Mouse (Mus musculus): ENCODE measurements at regions not wholly inside any gene's neighbourhood (a gene's known extent, or its start where the extent isn't known, plus 50 kb on each side); places are given as distances from the start of the nearest gene placed in this dataset.

GRCm38 (mm10) chr4:45600520-45600919, 68.2 kb upstream of the Shb start:
- no peak overlapping the region for H3K4me3 ChIP-seq
- H3K4me1 ChIP-seq: peaks cover 5% of the 10 kb centered on the region; the same call in 1 of the 2 replicates
- ATAC-seq (ENCODE audit: insufficient number of reproducible peaks, low FRiP score, low TSS enrichment, low read depth): no peak
- no peak overlapping the region; the same call in 1 of the 2 replicates for H3K27ac ChIP-seq
- no peaks in the 10 kb centered on the region for H3K9me3 ChIP-seq
- WGBS: 26% methylated on average over 9 of the region's 9 CpGs
- no peaks in the 10 kb centered on the region for H3K36me3 ChIP-seq
- no peaks in the 10 kb centered on the region for H3K27me3 ChIP-seq
- no peak overlapping the region for H3K4me2 ChIP-seq
- H3K9ac ChIP-seq: no peak overlapping the region

DNA sequence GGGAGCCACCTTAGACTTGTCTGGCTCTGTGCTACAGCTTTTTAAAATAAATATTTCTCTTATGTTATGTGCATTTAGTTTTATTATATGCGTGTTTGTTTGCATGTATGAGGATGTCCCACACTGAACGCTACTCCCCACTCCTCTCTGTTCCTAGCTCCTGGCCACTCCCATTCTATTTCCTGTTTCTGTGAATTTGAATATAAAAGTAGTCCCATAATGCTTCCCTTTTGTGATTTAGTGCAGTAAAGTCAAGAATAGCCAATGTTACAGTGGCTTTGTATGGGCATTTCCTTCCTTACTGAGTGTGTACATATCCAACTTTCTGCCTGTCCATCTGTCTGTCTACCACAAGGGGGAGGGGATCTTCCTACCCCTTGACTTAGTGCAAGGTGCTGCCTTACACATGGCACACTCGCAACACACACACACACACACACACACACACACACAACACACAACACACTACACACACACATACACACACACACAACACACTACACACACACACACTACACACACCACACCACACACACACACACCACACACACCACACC, 61.2 kb upstream of the Shb start:
- ATAC-seq (ENCODE audit: insufficient number of reproducible peaks, low FRiP score, low TSS enrichment, low read depth): no peak
- no peak overlapping the region for H3K27ac ChIP-seq
- no peaks in the 10 kb centered on the region for H3K36me3 ChIP-seq
- H3K9me3 ChIP-seq: no peaks in the 10 kb centered on the region
- 85% methylated on average over 3 of the region's 3 CpGs for WGBS
- H3K4me3 ChIP-seq: no peak overlapping the region
- no peak overlapping the region for H3K9ac ChIP-seq
- H3K4me2 ChIP-seq: no peak overlapping the region
- H3K27me3 ChIP-seq: peaks cover 20% of the 10 kb centered on the region
- H3K4me1 ChIP-seq: peaks cover 12% of the 10 kb centered on the region

DNA sequence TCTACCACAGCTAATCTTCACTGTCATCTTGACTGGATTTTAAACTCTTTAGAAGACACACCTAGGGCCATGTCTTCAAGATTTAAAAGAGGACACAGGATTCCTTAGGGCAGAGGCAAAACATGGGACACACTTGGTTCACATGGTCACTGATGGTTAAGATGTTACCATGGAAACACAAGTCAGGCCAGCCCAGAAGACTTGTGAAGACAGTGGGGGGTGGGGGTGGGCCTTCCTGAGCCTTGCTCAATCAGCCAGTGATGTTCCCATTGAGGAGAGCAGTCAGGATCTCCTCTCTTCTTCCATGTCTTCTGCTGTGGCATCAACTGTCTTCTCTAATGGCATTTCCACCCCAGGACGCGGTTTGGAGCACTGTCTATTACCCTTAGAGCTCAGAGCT, 60.5 kb upstream of the Shb start:
- H3K4me2 ChIP-seq: no peak overlapping the region
- peaks cover 12% of the 10 kb centered on the region for H3K4me1 ChIP-seq
- WGBS: 75% methylated on average over 2 of the region's 2 CpGs
- H3K9me3 ChIP-seq: no peaks in the 10 kb centered on the region
- no peak overlapping the region for H3K4me3 ChIP-seq
- ATAC-seq (ENCODE audit: insufficient number of reproducible peaks, low FRiP score, low TSS enrichment, low read depth): no peak
- H3K27me3 ChIP-seq: peaks cover 20% of the 10 kb centered on the region
- no peak overlapping the region for H3K9ac ChIP-seq
- no peaks in the 10 kb centered on the region for H3K36me3 ChIP-seq
- no peak overlapping the region for H3K27ac ChIP-seq

DNA sequence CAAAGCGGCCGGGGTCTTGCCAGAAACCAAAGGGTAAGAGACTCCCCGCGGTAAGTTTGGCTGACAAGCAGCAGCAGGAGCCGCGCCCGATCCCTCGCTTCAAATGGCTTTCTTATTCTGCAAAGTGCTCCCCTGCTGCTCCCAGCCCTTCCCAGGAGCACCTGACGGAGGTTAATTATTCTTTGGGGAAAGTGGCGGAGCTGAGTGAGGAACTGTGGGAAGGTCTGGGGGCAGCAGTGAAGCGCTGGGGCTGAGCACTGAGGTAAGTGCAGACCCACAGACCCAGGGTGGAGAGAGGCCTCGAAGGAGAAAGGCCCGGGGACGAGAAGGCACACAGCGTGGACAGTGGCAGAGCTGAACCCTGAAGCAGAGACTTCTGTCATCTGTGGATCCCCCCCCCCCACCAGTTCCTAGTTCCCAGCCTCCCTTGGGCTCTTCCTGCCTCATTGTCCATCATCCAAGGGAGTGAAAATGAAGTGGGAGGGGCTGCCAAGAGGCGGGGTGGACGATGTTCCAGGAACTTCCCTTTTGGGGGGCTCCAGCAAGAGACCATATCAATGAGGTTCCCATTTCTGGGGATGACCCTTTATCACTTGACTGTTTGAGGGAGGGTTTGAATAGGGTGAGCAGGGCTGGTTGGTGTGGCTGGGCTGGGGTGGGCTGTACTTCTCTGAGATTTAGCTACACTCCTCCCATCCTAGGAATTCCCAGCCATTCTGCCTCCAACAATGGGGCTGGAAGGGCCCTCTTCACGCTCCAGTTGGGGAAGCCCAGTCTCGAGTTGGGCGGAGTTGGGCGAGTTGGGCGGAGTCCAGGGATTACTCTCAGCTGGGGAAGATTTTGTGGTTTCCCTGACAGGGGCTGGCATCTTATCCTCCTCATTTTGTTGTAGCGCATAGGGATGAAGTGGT, 59.4 kb upstream of the Shb start:
- WGBS: 10% methylated on average over 23 of the region's 23 CpGs
- Histone ChIP-seq H3K9me3 (no peaks in the 10 kb centered on the region), H3K4me3 (peak overlapping the region; percentile 22), H3K27me3 (peaks cover 29% of the 10 kb centered on the region), H3K9ac (no peak overlapping the region), H3K4me1 (peaks cover 12% of the 10 kb centered on the region), H3K36me3 (no peaks in the 10 kb centered on the region), H3K4me2 (peak overlapping the region; percentile 36), H3K27ac (no peak overlapping the region)
- ATAC-seq (ENCODE audit: insufficient number of reproducible peaks, low FRiP score, low TSS enrichment, low read depth): no peak

DNA sequence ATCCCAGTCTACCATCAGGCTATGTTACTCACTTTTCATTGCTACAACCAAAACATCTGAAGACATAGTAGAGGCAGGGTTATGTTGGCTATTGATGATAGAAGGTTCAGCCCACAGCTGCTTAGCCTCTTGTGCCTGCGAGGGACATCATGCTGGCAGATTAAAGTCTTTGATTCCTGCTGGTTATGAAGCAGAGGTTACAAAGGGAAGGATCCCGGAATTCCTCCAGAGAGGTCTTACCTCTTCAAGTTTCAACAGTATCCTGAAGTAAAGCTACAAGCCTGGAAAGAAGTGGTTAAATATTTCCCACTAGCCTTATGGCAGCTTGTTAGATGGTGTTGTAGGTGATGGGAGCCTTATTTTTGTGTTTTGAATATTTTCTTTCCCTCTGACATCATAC, 58.6 kb upstream of the Shb start:
- Histone ChIP-seq H3K9me3 (no peaks in the 10 kb centered on the region), H3K9ac (no peak overlapping the region), H3K4me2 (peak overlapping the region; percentile 36), H3K36me3 (no peaks in the 10 kb centered on the region), H3K27me3 (peaks cover 38% of the 10 kb centered on the region), H3K4me1 (peaks cover 12% of the 10 kb centered on the region), H3K4me3 (0 out of 2 replicates have a peak overlapping the region, but pooled peaks have one; percentile 22), H3K27ac (no peak overlapping the region)
- WGBS: 15% methylated on average over 2 of the region's 2 CpGs
- ATAC-seq (ENCODE audit: insufficient number of reproducible peaks, low FRiP score, low TSS enrichment, low read depth): no peak

- no peaks in the 10 kb centered on the region for H3K36me3 ChIP-seq
- WGBS: 22% methylated on average over 3 of the region's 3 CpGs
- no peak overlapping the region for H3K4me2 ChIP-seq
- peaks cover 52% of the 10 kb centered on the region for H3K27me3 ChIP-seq
- H3K9ac ChIP-seq: no peak overlapping the region
- ATAC-seq (ENCODE audit: insufficient number of reproducible peaks, low FRiP score, low TSS enrichment, low read depth): no peak
- no peak overlapping the region for H3K4me3 ChIP-seq
- no peak overlapping the region for H3K27ac ChIP-seq
- H3K9me3 ChIP-seq: no peaks in the 10 kb centered on the region
- H3K4me1 ChIP-seq: peaks cover 17% of the 10 kb centered on the region
These were observed 56.1 kb upstream of the Shb start for GRCm38 (mm10) chr4:45588322-45588721.

DNA sequence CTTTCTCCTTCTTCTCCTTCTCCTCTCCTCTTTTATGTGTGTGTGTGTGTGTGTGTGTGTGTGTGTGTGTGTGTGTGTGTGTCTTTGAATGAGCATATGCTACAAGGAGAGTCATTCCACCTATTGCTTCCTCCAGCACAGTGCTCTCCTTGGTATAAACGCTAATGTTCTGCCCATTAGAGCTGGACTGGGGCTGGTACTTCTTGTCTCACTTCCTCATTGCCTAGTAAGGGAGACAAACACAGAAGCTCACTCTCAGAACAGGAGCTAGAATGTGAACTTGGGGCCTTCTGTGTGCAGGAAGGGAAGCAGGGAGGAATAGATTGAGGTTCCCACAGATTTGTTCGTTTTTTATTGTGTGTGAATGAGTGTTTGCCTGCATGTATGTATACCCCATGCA, 54.9 kb upstream of the Shb start:
- 75% methylated on average over 2 of the region's 2 CpGs for WGBS
- no peaks in the 10 kb centered on the region for H3K9me3 ChIP-seq
- H3K4me1 ChIP-seq: peaks cover 22% of the 10 kb centered on the region
- H3K4me2 ChIP-seq: no peak overlapping the region
- H3K9ac ChIP-seq: no peak overlapping the region
- no peaks in the 10 kb centered on the region for H3K36me3 ChIP-seq
- H3K27ac ChIP-seq: no peak overlapping the region
- peaks cover 47% of the 10 kb centered on the region for H3K27me3 ChIP-seq
- no peak overlapping the region for H3K4me3 ChIP-seq
- ATAC-seq (ENCODE audit: insufficient number of reproducible peaks, low FRiP score, low TSS enrichment, low read depth): no peak

- no peak for ATAC-seq (ENCODE audit: insufficient number of reproducible peaks, low FRiP score, low TSS enrichment, low read depth)
- no peak overlapping the region for H3K27ac ChIP-seq
- H3K4me3 ChIP-seq: no peak overlapping the region
- WGBS: 35% methylated on average over 2 of the region's 2 CpGs
- no peaks in the 10 kb centered on the region for H3K9me3 ChIP-seq
- no peaks in the 10 kb centered on the region for H3K36me3 ChIP-seq
- H3K9ac ChIP-seq: no peak overlapping the region
- no peak overlapping the region for H3K4me2 ChIP-seq
- H3K27me3 ChIP-seq: peaks cover 43% of the 10 kb centered on the region
- H3K4me1 ChIP-seq: peaks cover 22% of the 10 kb centered on the region
These were observed 54.0 kb upstream of the Shb start for GRCm38 (mm10) chr4:45586310-45586709.

DNA sequence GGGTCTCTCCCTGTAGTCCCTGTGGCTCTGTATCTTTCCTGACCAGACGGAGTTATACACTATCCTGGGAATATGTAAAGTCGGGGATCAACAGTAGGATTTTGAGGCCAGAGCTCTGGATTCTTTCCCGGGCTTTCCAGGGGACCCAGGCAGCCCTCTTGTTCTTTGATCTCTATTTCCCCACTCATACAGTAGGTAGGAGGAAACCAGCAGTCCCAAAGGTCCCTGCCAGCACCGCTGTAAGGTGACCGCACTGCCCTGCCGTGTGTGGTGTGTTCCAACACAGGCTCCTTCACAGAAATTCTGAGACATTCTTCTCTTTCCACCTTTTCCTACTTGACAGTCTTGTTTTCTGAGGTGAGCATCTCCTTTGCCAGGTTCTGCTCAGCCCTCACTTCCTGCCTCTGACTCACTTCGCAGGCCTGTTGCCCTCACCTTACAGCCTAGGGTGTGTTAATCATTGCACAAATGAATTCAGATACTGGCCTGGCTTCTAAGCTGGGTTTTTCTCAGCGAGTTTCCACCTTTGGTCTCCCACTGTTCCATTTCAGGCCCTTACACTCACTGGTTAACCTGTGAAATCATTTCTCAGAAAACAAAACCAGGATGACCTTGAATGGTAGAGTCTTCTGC, 53.0 kb upstream of the Shb start:
- H3K27ac ChIP-seq: no peak overlapping the region
- H3K4me2 ChIP-seq: no peak overlapping the region
- no peaks in the 10 kb centered on the region for H3K36me3 ChIP-seq
- H3K27me3 ChIP-seq: peaks cover 42% of the 10 kb centered on the region; the same call in 1 of the 2 replicates
- H3K4me3 ChIP-seq: no peak overlapping the region
- no peak for ATAC-seq (ENCODE audit: insufficient number of reproducible peaks, low FRiP score, low TSS enrichment, low read depth)
- H3K9me3 ChIP-seq: no peaks in the 10 kb centered on the region
- no peak overlapping the region for H3K9ac ChIP-seq
- H3K4me1 ChIP-seq: peaks cover 18% of the 10 kb centered on the region; the same call in 1 of the 2 replicates
- 39% methylated on average over 8 of the region's 8 CpGs for WGBS

- H3K4me3 ChIP-seq: no peak overlapping the region
- no peak for ATAC-seq (ENCODE audit: insufficient number of reproducible peaks, low FRiP score, low TSS enrichment, low read depth)
- no peak overlapping the region for H3K9ac ChIP-seq
- H3K9me3 ChIP-seq: no peaks in the 10 kb centered on the region
- peaks cover 19% of the 10 kb centered on the region; the same call in 1 of the 2 replicates for H3K4me1 ChIP-seq
- H3K27ac ChIP-seq: no peak overlapping the region
- peaks cover 42% of the 10 kb centered on the region; the same call in 1 of the 2 replicates for H3K27me3 ChIP-seq
- H3K36me3 ChIP-seq: no peaks in the 10 kb centered on the region
- no peak overlapping the region for H3K4me2 ChIP-seq
- WGBS: 41% methylated on average over 4 of the region's 4 CpGs
These were observed 51.7 kb upstream of the Shb start for GRCm38 (mm10) chr4:45583966-45584365.

DNA sequence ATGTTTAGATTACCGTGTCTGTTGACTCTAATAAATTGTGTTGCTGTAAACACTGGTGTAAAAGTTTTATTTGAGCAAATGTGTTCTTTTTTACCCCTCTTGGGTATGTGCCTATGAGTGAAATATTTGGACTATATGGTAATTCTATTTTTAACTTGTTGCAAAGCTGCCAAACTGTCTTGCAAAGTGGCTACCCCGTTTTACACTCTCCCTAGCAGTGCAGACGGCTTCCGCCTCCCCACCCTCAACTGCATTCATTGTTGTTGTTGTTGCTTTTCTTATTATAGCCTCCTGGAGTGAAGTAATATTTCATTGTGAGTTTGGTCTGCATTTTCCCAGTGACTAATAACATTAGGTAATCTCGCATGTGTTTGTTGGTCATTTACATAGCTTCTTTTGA, 50.2 kb upstream of the Shb start:
- Histone ChIP-seq H3K9ac (no peak overlapping the region), H3K4me1 (peaks cover 27% of the 10 kb centered on the region)
- 39% methylated on average over 5 of the region's 5 CpGs for WGBS

More for the DNA sequence above, 50.2 kb upstream of the Shb start:
- Histone ChIP-seq H3K9me3 (no peaks in the 10 kb centered on the region), H3K4me3 (no peak overlapping the region), H3K27ac (no peak overlapping the region), H3K4me2 (no peak overlapping the region), H3K36me3 (no peaks in the 10 kb centered on the region), H3K27me3 (peaks cover 43% of the 10 kb centered on the region; the same call in 1 of the 2 replicates)
- no peak for ATAC-seq (ENCODE audit: insufficient number of reproducible peaks, low FRiP score, low TSS enrichment, low read depth)
